Mouse (Mus musculus) adipocyte (in vitro differentiated cells): Measurements from ENCODE around the gene Ndufs7.

Experiments
- DNase-seq: peaks from one replicate; pipeline ENCODE4 v3.0.0-alpha.2; 2016; ENCODE audit warnings: low spot score

Ndufs7 gene

GRCm38 (mm10) chr10:80294311-80294710 is 45.4 kb downstream of the Ndufs7 start:
- DNase-seq = peak; percentile 48

GRCm38 (mm10) chr10:80294788-80295303 is 45.9 kb downstream of the Ndufs7 start:
- no peak for DNase-seq

GRCm38 (mm10) chr10:80295618-80296425 is 46.9 kb downstream of the Ndufs7 start, which contains the start of gene Apc2:
TSS of gene Apc2 (plus strand) at chr10:80295977.
- peak; percentile 45 for DNase-seq

- DNase-seq = no peak
Measured at GRCm38 (mm10) chr10:80296824-80297223, 47.9 kb downstream of the Ndufs7 start.

- DNase-seq = no peak
Measured at GRCm38 (mm10) chr10:80297526-80298133, 48.7 kb downstream of the Ndufs7 start.

GRCm38 (mm10) chr10:80298571-80299281 is 49.8 kb downstream of the Ndufs7 start:
- no peak for DNase-seq

GRCm38 (mm10) chr10:80299301-80299700 is 50.4 kb downstream of the Ndufs7 start:
- DNase-seq = no peak

GRCm38 (mm10) chr10:80299824-80300223 is 50.9 kb downstream of the Ndufs7 start:
- no peak for DNase-seq

GRCm38 (mm10) chr10:80300672-80301181 is 51.8 kb downstream of the Ndufs7 start:
- DNase-seq = no peak

GRCm38 (mm10) chr10:80301256-80302081 is 52.5 kb downstream of the Ndufs7 start:
- no peak for DNase-seq

GRCm38 (mm10) chr10:80302082-80302355 is 53.1 kb downstream of the Ndufs7 start:
- DNase-seq = no peak

- DNase-seq = peak; percentile 94
Measured at GRCm38 (mm10) chr10:80302471-80302881, 53.6 kb downstream of the Ndufs7 start.

GRCm38 (mm10) chr10:80304458-80304857 is 55.5 kb downstream of the Ndufs7 start:
- no peak for DNase-seq

GRCm38 (mm10) chr10:80304862-80305261 is 55.9 kb downstream of the Ndufs7 start:
- DNase-seq = no peak
